Mouse (Mus musculus): ENCODE measurements around the gene Brd7. TPM values are rescaled to one million over a fixed set of nuclear protein-coding genes. Genes with fewer than 3 reads are reported as not detected.
A peak's percentile ranks its signal among the peaks of the same experiment; 100 is the strongest.

The Brd7 gene
- polyA plus RNA-seq, 1 experiment from 2014 or later: 74.4 TPM

GRCm38 (mm10) chr8:88318151-88318550 is 43.8 kb downstream of the Brd7 start:
- Histone ChIP-seq H3K36me3 (no peaks in the 10 kb centered on the region), H3K27me3 (no peaks in the 10 kb centered on the region), H3K4me3 (replicated peaks) (no peak overlapping the region), H3K4me1 (peaks cover 16% of the 10 kb centered on the region), H3K9ac (no peak overlapping the region), H3K27ac (no peak overlapping the region), H3K9me3 (replicated peaks) (no peaks in the 10 kb centered on the region), H3K4me2 (no peak overlapping the region)
- no peak for ATAC-seq (replicated peaks; ENCODE audit: low FRiP score)
- WGBS: 91% methylated on average over 8 of the region's 8 CpGs

GRCm38 (mm10) chr8:88317341-88317740 is 44.7 kb downstream of the Brd7 start:
- H3K4me1 ChIP-seq: peaks cover 16% of the 10 kb centered on the region
- no peak overlapping the region for H3K9ac ChIP-seq
- 70% methylated on average over 5 of the region's 5 CpGs for WGBS
- H3K27ac ChIP-seq: peak overlapping the region; percentile 38; the same call in 1 of the 2 replicates
- no peaks in the 10 kb centered on the region for H3K9me3 ChIP-seq (replicated peaks)
- ATAC-seq (replicated peaks; ENCODE audit: low FRiP score): no peak
- no peaks in the 10 kb centered on the region for H3K27me3 ChIP-seq
- no peak overlapping the region for H3K4me2 ChIP-seq
- H3K36me3 ChIP-seq: no peaks in the 10 kb centered on the region
- no peak overlapping the region for H3K4me3 ChIP-seq (replicated peaks)

GRCm38 (mm10) chr8:88316139-88316931 is 45.7 kb downstream of the Brd7 start:
- H3K36me3 ChIP-seq: no peaks in the 10 kb centered on the region
- H3K4me1 ChIP-seq: peaks cover 16% of the 10 kb centered on the region
- peak overlapping the region; percentile 38 for H3K27ac ChIP-seq
- H3K27me3 ChIP-seq: no peaks in the 10 kb centered on the region
- WGBS: 32% methylated on average over 8 of the region's 8 CpGs
- H3K4me2 ChIP-seq: no peak overlapping the region
- no peak overlapping the region for H3K9ac ChIP-seq
- H3K9me3 ChIP-seq (replicated peaks): no peaks in the 10 kb centered on the region
- H3K4me3 ChIP-seq (replicated peaks): no peak overlapping the region
- ATAC-seq (replicated peaks; ENCODE audit: low FRiP score): no peak

GRCm38 (mm10) chr8:88315302-88315701 is 46.7 kb downstream of the Brd7 start:
- H3K9ac ChIP-seq: no peak overlapping the region
- H3K4me2 ChIP-seq: no peak overlapping the region
- no peak overlapping the region for H3K4me3 ChIP-seq (replicated peaks)
- H3K27me3 ChIP-seq: no peaks in the 10 kb centered on the region
- no peaks in the 10 kb centered on the region for H3K36me3 ChIP-seq
- 92% methylated on average over 8 of the region's 8 CpGs for WGBS
- H3K9me3 ChIP-seq (replicated peaks): no peaks in the 10 kb centered on the region
- H3K4me1 ChIP-seq: peaks cover 16% of the 10 kb centered on the region
- ATAC-seq (replicated peaks; ENCODE audit: low FRiP score): no peak
- H3K27ac ChIP-seq: no peak overlapping the region

GRCm38 (mm10) chr8:88313991-88314390 is 48.0 kb downstream of the Brd7 start:
- Histone ChIP-seq H3K9ac (no peak overlapping the region), H3K4me3 (replicated peaks) (no peak overlapping the region), H3K4me1 (peaks cover 16% of the 10 kb centered on the region), H3K36me3 (no peaks in the 10 kb centered on the region), H3K4me2 (no peak overlapping the region), H3K27ac (no peak overlapping the region), H3K27me3 (no peaks in the 10 kb centered on the region), H3K9me3 (replicated peaks) (no peaks in the 10 kb centered on the region)
- WGBS: 89% methylated on average over 12 of the region's 12 CpGs
- no peak for ATAC-seq (replicated peaks; ENCODE audit: low FRiP score)

GRCm38 (mm10) chr8:88312966-88313365 is 49.0 kb downstream of the Brd7 start:
- Histone ChIP-seq H3K4me2 (no peak overlapping the region), H3K36me3 (no peaks in the 10 kb centered on the region), H3K27ac (no peak overlapping the region), H3K27me3 (no peaks in the 10 kb centered on the region), H3K9me3 (replicated peaks) (no peaks in the 10 kb centered on the region), H3K4me3 (replicated peaks) (no peak overlapping the region), H3K4me1 (peaks cover 16% of the 10 kb centered on the region), H3K9ac (no peak overlapping the region)
- 73% methylated on average over 8 of the region's 8 CpGs for WGBS
- no peak for ATAC-seq (replicated peaks; ENCODE audit: low FRiP score)

- 88% methylated on average over 13 of the region's 13 CpGs for WGBS
- ATAC-seq (replicated peaks; ENCODE audit: low FRiP score): no peak
- Histone ChIP-seq H3K4me1 (no peaks in the 10 kb centered on the region), H3K4me3 (replicated peaks) (no peak overlapping the region), H3K27me3 (no peaks in the 10 kb centered on the region), H3K9ac (no peak overlapping the region), H3K27ac (no peak overlapping the region), H3K4me2 (no peak overlapping the region), H3K9me3 (replicated peaks) (no peaks in the 10 kb centered on the region), H3K36me3 (no peaks in the 10 kb centered on the region)
Measured at GRCm38 (mm10) chr8:88310286-88310685, 51.7 kb downstream of the Brd7 start.

GRCm38 (mm10) chr8:88309881-88310280 is 52.1 kb downstream of the Brd7 start:
- 89% methylated on average over 7 of the region's 7 CpGs for WGBS
- H3K9me3 ChIP-seq (replicated peaks): no peaks in the 10 kb centered on the region
- H3K9ac ChIP-seq: no peak overlapping the region
- no peaks in the 10 kb centered on the region for H3K27me3 ChIP-seq
- no peak overlapping the region for H3K27ac ChIP-seq
- H3K4me2 ChIP-seq: no peak overlapping the region
- ATAC-seq (replicated peaks; ENCODE audit: low FRiP score): no peak
- H3K4me1 ChIP-seq: no peaks in the 10 kb centered on the region
- H3K36me3 ChIP-seq: no peaks in the 10 kb centered on the region
- no peak overlapping the region for H3K4me3 ChIP-seq (replicated peaks)

- WGBS: 54% methylated on average over 10 of the region's 10 CpGs
- Histone ChIP-seq H3K36me3 (no peaks in the 10 kb centered on the region), H3K4me3 (replicated peaks) (no peak overlapping the region), H3K9me3 (replicated peaks) (no peaks in the 10 kb centered on the region), H3K4me1 (no peaks in the 10 kb centered on the region), H3K9ac (no peak overlapping the region), H3K27ac (no peak overlapping the region), H3K4me2 (no peak overlapping the region), H3K27me3 (no peaks in the 10 kb centered on the region)
- no peak for ATAC-seq (replicated peaks; ENCODE audit: low FRiP score)
Measured at GRCm38 (mm10) chr8:88309274-88309873, 52.6 kb downstream of the Brd7 start.

- H3K36me3 ChIP-seq: no peaks in the 10 kb centered on the region
- H3K27ac ChIP-seq: no peak overlapping the region
- no peak overlapping the region for H3K4me2 ChIP-seq
- no peaks in the 10 kb centered on the region for H3K9me3 ChIP-seq (replicated peaks)
- H3K4me3 ChIP-seq (replicated peaks): no peak overlapping the region
- ATAC-seq (replicated peaks; ENCODE audit: low FRiP score): no peak
- no peak overlapping the region for H3K9ac ChIP-seq
- H3K27me3 ChIP-seq: no peaks in the 10 kb centered on the region
- H3K4me1 ChIP-seq: no peaks in the 10 kb centered on the region
- 94% methylated on average over 4 of the region's 4 CpGs for WGBS
Measured at GRCm38 (mm10) chr8:88307736-88308135, 54.3 kb downstream of the Brd7 start.

- no peak overlapping the region for H3K9ac ChIP-seq
- WGBS: 76% methylated on average over 14 of the region's 14 CpGs
- H3K27ac ChIP-seq: no peak overlapping the region
- no peak for ATAC-seq (replicated peaks; ENCODE audit: low FRiP score)
- H3K36me3 ChIP-seq: no peaks in the 10 kb centered on the region
- H3K9me3 ChIP-seq (replicated peaks): no peaks in the 10 kb centered on the region
- H3K4me2 ChIP-seq: no peak overlapping the region
- no peak overlapping the region for H3K4me3 ChIP-seq (replicated peaks)
- peaks cover 7% of the 10 kb centered on the region; the same call in 1 of the 2 replicates for H3K4me1 ChIP-seq
- H3K27me3 ChIP-seq: no peaks in the 10 kb centered on the region
Measured at GRCm38 (mm10) chr8:88306511-88306910, 55.5 kb downstream of the Brd7 start.

GRCm38 (mm10) chr8:88305814-88306213 is 56.2 kb downstream of the Brd7 start:
- ATAC-seq (replicated peaks; ENCODE audit: low FRiP score): no peak
- 90% methylated on average over 4 of the region's 4 CpGs for WGBS
- Histone ChIP-seq H3K4me1 (peaks cover 7% of the 10 kb centered on the region; the same call in 1 of the 2 replicates), H3K27me3 (no peaks in the 10 kb centered on the region), H3K4me2 (no peak overlapping the region), H3K9ac (no peak overlapping the region), H3K9me3 (replicated peaks) (no peaks in the 10 kb centered on the region), H3K4me3 (replicated peaks) (no peak overlapping the region), H3K36me3 (no peaks in the 10 kb centered on the region), H3K27ac (no peak overlapping the region)

Measured in kidney, embryonic 15.5 days (tissue).